Mouse (Mus musculus): ENCODE measurements at regions not wholly inside any gene's neighbourhood (a gene's known extent, or its start where the extent isn't known, plus 50 kb on each side); places are given as distances from the start of the nearest gene placed in this dataset.

DNA sequence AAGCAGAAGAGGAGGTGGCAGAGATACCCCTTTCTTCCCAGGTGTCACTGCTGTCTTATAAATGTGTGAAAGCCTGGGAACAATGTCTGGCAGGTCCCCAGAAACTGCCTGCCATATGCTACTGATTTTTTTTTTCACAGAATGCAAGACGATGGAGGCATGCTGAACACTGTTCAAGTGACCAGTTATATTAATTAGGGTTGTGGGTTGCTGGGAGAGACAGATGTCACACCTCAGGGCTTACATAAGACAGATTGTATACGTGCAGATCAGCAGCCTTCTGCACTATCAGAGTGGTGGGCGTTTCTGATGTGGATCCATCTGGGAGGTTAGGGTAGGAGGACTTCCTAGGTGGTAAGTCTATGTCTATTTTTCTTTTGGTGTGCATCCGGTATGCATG, 120.6 kb upstream of the Adra1b start:
- TF ChIP-seq CTCF (IDR thresholded peaks at IDR 0.05; ENCODE audit: extremely low read depth, insufficient read depth, insufficient read length, insufficient replicate concordance) (no peak), POLR2A (IDR thresholded peaks at IDR 0.05; ENCODE audit: low read depth, low read length) (no peak)
- no peaks in the 10 kb centered on the region for H3K36me3 ChIP-seq (ENCODE audit: control insufficient read depth, insufficient read depth, low read length)
- no peak overlapping the region for H3K4me3 ChIP-seq (ENCODE audit: extremely low read depth, insufficient read depth, insufficient read length)
- DNase-seq (ENCODE audit: low read depth in 1 of 2, low spot score in 2 of 2), result no peak
- H3K27ac ChIP-seq (ENCODE audit: insufficient read depth, low read length), result no peak overlapping the region
- H3K4me1 ChIP-seq (ENCODE audit: control insufficient read depth, insufficient read depth, insufficient read length), result no peaks in the 10 kb centered on the region
- no peaks in the 10 kb centered on the region for H3K27me3 ChIP-seq (ENCODE audit: control insufficient read depth, insufficient read depth, low read length)
- 87% methylated on average over 4 of the region's 4 CpGs for WGBS

DNA sequence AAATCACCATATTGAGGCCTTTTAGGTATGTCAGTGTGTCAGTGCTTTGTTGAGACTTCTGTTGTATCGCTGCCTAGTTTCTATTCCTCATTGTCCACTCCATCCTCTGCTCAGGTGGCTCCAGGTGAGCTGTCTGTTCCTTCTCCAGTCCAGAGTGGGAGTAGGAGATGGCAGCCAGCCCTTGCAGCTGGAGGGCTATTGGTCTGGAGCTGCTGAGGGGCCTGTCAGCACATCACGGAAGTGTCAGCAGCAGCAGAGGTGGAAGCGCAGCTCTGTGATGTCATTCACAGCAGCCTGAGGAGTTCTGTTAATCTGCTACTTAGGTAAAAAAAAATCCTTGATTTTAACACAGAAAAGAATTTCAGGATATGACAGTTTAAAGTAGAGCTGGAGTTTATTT, 126.0 kb upstream of the Adra1b start:
- no peak overlapping the region for H3K4me3 ChIP-seq (ENCODE audit: extremely low read depth, insufficient read depth, insufficient read length)
- H3K27ac ChIP-seq (ENCODE audit: insufficient read depth, low read length), result no peak overlapping the region
- H3K4me1 ChIP-seq (ENCODE audit: control insufficient read depth, insufficient read depth, insufficient read length), result no peaks in the 10 kb centered on the region
- no peaks in the 10 kb centered on the region for H3K27me3 ChIP-seq (ENCODE audit: control insufficient read depth, insufficient read depth, low read length)
- DNase-seq (ENCODE audit: low read depth in 1 of 2, low spot score in 2 of 2), result no peak
- 89% methylated on average over 3 of the region's 3 CpGs for WGBS
- no peak for TF ChIP-seq POLR2A (IDR thresholded peaks at IDR 0.05; ENCODE audit: low read depth, low read length)
- no peak for TF ChIP-seq CTCF (IDR thresholded peaks at IDR 0.05; ENCODE audit: extremely low read depth, insufficient read depth, insufficient read length, insufficient replicate concordance)
- H3K36me3 ChIP-seq (ENCODE audit: control insufficient read depth, insufficient read depth, low read length), result no peaks in the 10 kb centered on the region

DNA sequence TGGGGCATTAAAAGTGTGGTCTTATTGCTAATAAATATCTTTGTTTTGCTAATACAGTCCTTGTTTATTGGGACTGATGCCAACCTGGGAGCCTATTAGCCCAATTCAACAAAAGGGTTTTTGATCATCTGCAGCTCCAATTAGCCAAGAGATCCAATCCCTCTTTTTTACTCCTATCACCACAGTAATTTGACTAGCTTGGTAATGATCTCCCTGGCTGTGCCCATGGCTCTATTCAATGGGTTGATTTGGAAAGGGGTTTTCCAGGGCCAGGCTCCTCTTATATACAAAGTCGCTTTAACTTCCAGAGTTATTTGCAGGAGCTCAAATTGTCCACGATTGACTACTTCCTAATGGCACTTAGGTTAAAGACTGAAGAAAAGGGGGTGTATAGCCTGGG, 145.1 kb upstream of the Adra1b start:
- Histone ChIP-seq H3K27ac (ENCODE audit: insufficient read depth, low read length) (no peak overlapping the region), H3K4me1 (ENCODE audit: control insufficient read depth, insufficient read depth, insufficient read length) (no peaks in the 10 kb centered on the region), H3K27me3 (ENCODE audit: control insufficient read depth, insufficient read depth, low read length) (no peaks in the 10 kb centered on the region), H3K4me3 (ENCODE audit: extremely low read depth, insufficient read depth, insufficient read length) (no peak overlapping the region), H3K36me3 (ENCODE audit: control insufficient read depth, insufficient read depth, low read length) (no peaks in the 10 kb centered on the region)
- 54% methylated on average over 2 of the region's 2 CpGs for WGBS
- DNase-seq (ENCODE audit: low read depth in 1 of 2, low spot score in 2 of 2), result no peak
- TF ChIP-seq CTCF (IDR thresholded peaks at IDR 0.05; ENCODE audit: extremely low read depth, insufficient read depth, insufficient read length, insufficient replicate concordance) (no peak), POLR2A (IDR thresholded peaks at IDR 0.05; ENCODE audit: low read depth, low read length) (no peak)

DNA sequence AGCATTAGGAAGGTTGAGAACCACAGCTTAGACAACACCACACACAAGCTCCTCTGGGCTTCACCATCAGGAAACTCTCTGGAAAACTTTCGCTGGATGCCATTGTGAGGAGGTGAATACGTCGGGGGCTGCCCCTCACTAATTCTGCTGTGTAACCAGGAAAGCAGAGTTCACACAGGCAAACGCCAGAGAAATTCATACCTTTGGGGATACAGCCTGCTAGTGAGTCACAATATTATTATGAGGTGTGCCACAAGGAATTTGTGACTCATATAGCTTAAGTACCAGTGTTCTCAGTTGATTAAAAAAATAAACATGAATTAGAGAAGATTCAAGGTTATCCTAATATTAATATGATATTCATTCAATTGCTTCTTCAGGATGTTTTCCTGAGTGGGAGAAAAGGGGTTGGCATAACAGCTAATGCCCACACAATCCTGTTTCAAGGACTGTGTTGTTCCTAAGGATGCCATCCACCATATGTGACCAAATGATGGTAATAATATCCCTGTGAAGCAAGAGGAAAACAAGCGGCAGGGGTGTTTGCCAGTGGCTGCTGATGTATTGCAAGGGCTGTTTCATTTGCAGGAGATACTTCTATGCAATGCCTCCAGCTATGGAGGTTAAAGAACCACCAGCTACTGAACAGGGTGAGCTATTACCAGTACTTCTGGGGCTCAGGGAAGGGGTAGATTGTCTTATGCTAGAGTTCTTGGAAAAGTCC, 148.4 kb upstream of the Adra1b start:
- no peak for TF ChIP-seq CTCF (IDR thresholded peaks at IDR 0.05; ENCODE audit: extremely low read depth, insufficient read depth, insufficient read length, insufficient replicate concordance)
- no peak for TF ChIP-seq POLR2A (IDR thresholded peaks at IDR 0.05; ENCODE audit: low read depth, low read length)
- Histone ChIP-seq H3K36me3 (ENCODE audit: control insufficient read depth, insufficient read depth, low read length) (no peaks in the 10 kb centered on the region), H3K27me3 (ENCODE audit: control insufficient read depth, insufficient read depth, low read length) (no peaks in the 10 kb centered on the region), H3K27ac (ENCODE audit: insufficient read depth, low read length) (no peak overlapping the region), H3K4me1 (ENCODE audit: control insufficient read depth, insufficient read depth, insufficient read length) (no peaks in the 10 kb centered on the region), H3K4me3 (ENCODE audit: extremely low read depth, insufficient read depth, insufficient read length) (no peak overlapping the region)
- no peak for DNase-seq (ENCODE audit: low read depth in 1 of 2, low spot score in 2 of 2)
- WGBS, result 91% methylated on average over 5 of the region's 5 CpGs

DNA sequence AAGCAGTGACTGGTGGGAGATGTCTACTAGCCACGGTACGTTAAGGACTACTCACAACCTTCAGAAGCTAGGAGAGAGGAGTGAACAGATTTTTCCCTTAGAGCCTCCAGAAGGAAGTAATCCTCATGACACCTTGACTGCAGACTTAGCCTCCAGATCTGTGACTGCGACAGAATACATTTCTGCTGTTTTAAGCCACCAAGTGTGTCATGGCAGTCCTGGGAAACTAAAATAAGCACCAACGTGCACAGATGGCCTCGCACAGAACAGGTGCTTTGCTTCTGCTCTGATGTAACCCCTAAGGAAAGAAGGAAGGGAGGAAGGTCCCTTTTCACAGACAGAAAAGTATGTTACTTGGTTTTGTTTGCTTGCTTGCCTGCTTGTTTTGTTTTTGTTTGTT, 151.5 kb upstream of the Adra1b start:
- DNase-seq (ENCODE audit: low read depth in 1 of 2, low spot score in 2 of 2), result no peak
- 84% methylated on average over 5 of the region's 5 CpGs for WGBS
- no peaks in the 10 kb centered on the region for H3K4me1 ChIP-seq (ENCODE audit: control insufficient read depth, insufficient read depth, insufficient read length)
- TF ChIP-seq CTCF (IDR thresholded peaks at IDR 0.05; ENCODE audit: extremely low read depth, insufficient read depth, insufficient read length, insufficient replicate concordance) (no peak), POLR2A (IDR thresholded peaks at IDR 0.05; ENCODE audit: low read depth, low read length) (no peak)
- no peaks in the 10 kb centered on the region for H3K36me3 ChIP-seq (ENCODE audit: control insufficient read depth, insufficient read depth, low read length)
- no peak overlapping the region for H3K27ac ChIP-seq (ENCODE audit: insufficient read depth, low read length)
- no peaks in the 10 kb centered on the region for H3K27me3 ChIP-seq (ENCODE audit: control insufficient read depth, insufficient read depth, low read length)
- H3K4me3 ChIP-seq (ENCODE audit: extremely low read depth, insufficient read depth, insufficient read length), result no peak overlapping the region

DNA sequence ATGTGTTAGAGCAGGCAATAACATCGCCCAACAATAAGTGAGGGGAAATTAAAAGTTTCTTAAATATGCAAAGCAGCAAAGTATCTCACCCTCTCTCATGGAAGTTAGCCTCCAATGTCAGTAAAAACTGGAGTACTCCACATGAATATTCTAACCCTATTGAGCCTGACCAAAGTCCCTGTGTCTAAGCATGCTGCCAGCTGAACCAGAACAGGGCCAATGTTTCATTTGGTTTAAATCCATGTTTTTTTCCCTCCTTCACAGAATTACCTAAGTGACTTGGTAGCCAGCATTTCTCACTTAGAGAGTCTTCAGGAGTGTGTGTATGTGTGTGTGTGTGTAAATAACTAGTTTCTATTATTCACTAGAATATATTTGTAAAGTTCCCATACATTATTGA, 161.4 kb upstream of the Adra1b start:
- H3K27ac ChIP-seq (ENCODE audit: insufficient read depth, low read length), result no peak overlapping the region
- no peaks in the 10 kb centered on the region for H3K36me3 ChIP-seq (ENCODE audit: control insufficient read depth, insufficient read depth, low read length)
- H3K27me3 ChIP-seq (ENCODE audit: control insufficient read depth, insufficient read depth, low read length), result no peaks in the 10 kb centered on the region
- no peak overlapping the region for H3K4me3 ChIP-seq (ENCODE audit: extremely low read depth, insufficient read depth, insufficient read length)
- no peak for DNase-seq (ENCODE audit: low read depth in 1 of 2, low spot score in 2 of 2)
- TF ChIP-seq CTCF (IDR thresholded peaks at IDR 0.05; ENCODE audit: extremely low read depth, insufficient read depth, insufficient read length, insufficient replicate concordance), result no peak
- no peak for TF ChIP-seq POLR2A (IDR thresholded peaks at IDR 0.05; ENCODE audit: low read depth, low read length)
- 87% methylated on average over 1 of the region's 1 CpGs for WGBS
- no peaks in the 10 kb centered on the region for H3K4me1 ChIP-seq (ENCODE audit: control insufficient read depth, insufficient read depth, insufficient read length)

DNA sequence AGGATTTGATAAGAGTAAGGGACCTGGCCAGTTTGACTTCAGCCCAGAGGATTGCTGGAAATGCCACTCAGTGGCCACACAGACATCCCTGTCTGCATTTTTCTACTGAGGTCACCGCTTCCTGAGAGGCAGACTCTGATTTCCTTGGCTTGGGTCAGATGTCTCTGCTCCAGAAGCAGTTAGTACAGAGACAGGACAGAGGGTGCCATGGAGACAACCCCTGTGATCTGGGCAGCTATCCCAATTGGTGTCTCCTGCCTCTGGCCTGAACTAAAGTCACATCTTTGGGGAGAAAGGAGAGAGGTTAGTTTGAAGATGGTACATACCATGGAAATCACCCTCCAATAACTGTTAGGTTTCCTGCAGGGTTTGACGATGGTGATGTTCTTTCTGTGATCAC, 165.2 kb upstream of the Adra1b start:
- Histone ChIP-seq H3K27ac (ENCODE audit: insufficient read depth, low read length) (no peak overlapping the region), H3K4me3 (ENCODE audit: extremely low read depth, insufficient read depth, insufficient read length) (no peak overlapping the region), H3K4me1 (ENCODE audit: control insufficient read depth, insufficient read depth, insufficient read length) (no peaks in the 10 kb centered on the region), H3K36me3 (ENCODE audit: control insufficient read depth, insufficient read depth, low read length) (no peaks in the 10 kb centered on the region), H3K27me3 (ENCODE audit: control insufficient read depth, insufficient read depth, low read length) (no peaks in the 10 kb centered on the region)
- no peak for TF ChIP-seq CTCF (IDR thresholded peaks at IDR 0.05; ENCODE audit: extremely low read depth, insufficient read depth, insufficient read length, insufficient replicate concordance)
- DNase-seq (ENCODE audit: low read depth in 1 of 2, low spot score in 2 of 2), result no peak
- whole genome bisulfite sequencing, result 89% methylated on average over 2 of the region's 2 CpGs

Data from spleen, adult 2 months (tissue).